Mouse (Mus musculus) ES-E14 (cell line): ENCODE results near the gene Kmt2b.

Source experiments
- CHD2 ChIP-seq: IDR thresholded peaks from 2 replicates; pipeline ENCODE4 v1.6.1; 2014; ENCODE audit warnings: mild to moderate bottlenecking, low read depth, low read length, inconsistent platforms
- HCFC1 ChIP-seq: IDR thresholded peaks from 2 replicates; pipeline ENCODE4 v1.6.1; 2012; ENCODE audit warnings: low read length, inconsistent platforms, borderline replicate concordance; ENCODE audit not compliant: insufficient read depth
- ZNF384 ChIP-seq: IDR thresholded peaks from 2 replicates; pipeline ENCODE4 v1.6.1; 2012; ENCODE audit warnings: low read depth, low read length, inconsistent platforms

GRCm38 (mm10) chr7:30550603-30551002 lies 37.9 kb downstream of the Kmt2b start:
- TF ChIP-seq ZNF384 = no peak
- TF ChIP-seq CHD2 = no peak
- no peak for TF ChIP-seq HCFC1
